Mouse (Mus musculus) limb, embryonic 14.5 days (tissue): ENCODE results near the gene Aunip. TPM values are rescaled to one million over a fixed set of nuclear protein-coding genes. Genes with fewer than 3 reads are reported as not detected.

Experiments
- ATAC-seq: fragments of 200-750 bp; cut with Nextera tagmentation; 2 replicates; pipeline ENCODE4 v1.8.0; 2017; ENCODE audit warnings: low read depth, moderate number of reproducible peaks, moderate TSS enrichment; ENCODE audit not compliant: low FRiP score
- DNase-seq: peaks from one replicate; pipeline ENCODE4 v3.0.0-alpha.2; 2015; ENCODE audit warnings: low spot score
- H3K27ac ChIP-seq: fragments of 300-500 bp; sonication (generic); replicated peaks from 2 replicates; pipeline ENCODE4 v1.5.1; 2014; ENCODE audit warnings: low read depth, mild to moderate bottlenecking, low read length, moderate library complexity, mixed read lengths
- H3K27me3 ChIP-seq: fragments of 300-500 bp; sonication (generic); 2 replicates; pipeline ENCODE4 v1.6.1; 2014; ENCODE audit warnings: low read length, mixed read lengths; ENCODE audit not compliant: control insufficient read depth, insufficient read depth
- H3K36me3 ChIP-seq: fragments of 300-500 bp; sonication (generic); 2 replicates; pipeline ENCODE4 v1.6.1; 2014; ENCODE audit warnings: mild to moderate bottlenecking, low read length, moderate library complexity, mixed read lengths; ENCODE audit not compliant: control insufficient read depth, insufficient read depth
- H3K4me1 ChIP-seq: fragments of 300-500 bp; sonication (generic); 2 replicates; pipeline ENCODE4 v1.6.1; 2014; ENCODE audit warnings: antibody characterized with exemption, low read length, mixed read lengths; ENCODE audit not compliant: control insufficient read depth, insufficient read depth
- H3K4me2 ChIP-seq: fragments of 300-500 bp; sonication (generic); replicated peaks from 2 replicates; pipeline ENCODE4 v1.6.1; 2014; ENCODE audit warnings: low read depth, mild to moderate bottlenecking, low read length, moderate library complexity; ENCODE audit not compliant: severe bottlenecking
- H3K4me3 ChIP-seq: fragments of 300-500 bp; sonication (generic); replicated peaks from 2 replicates; pipeline ENCODE4 v1.5.1; 2014; ENCODE audit warnings: low read length
- H3K9ac ChIP-seq: fragments of 300-500 bp; sonication (generic); 2 replicates; pipeline ENCODE4 v1.6.1; 2014; ENCODE audit warnings: mild to moderate bottlenecking, low read depth, low read length, moderate library complexity; ENCODE audit not compliant: severe bottlenecking
- H3K9me3 ChIP-seq: fragments of 300-500 bp; sonication (generic); 2 replicates; pipeline ENCODE4 v1.6.1; 2016; ENCODE audit warnings: low read length; ENCODE audit not compliant: control insufficient read depth
- POLR2A ChIP-seq: fragments of 200-500 bp; IDR thresholded peaks from 2 replicates; pipeline ENCODE4 v1.8.0; 2012; ENCODE audit warnings: inconsistent platforms, mild to moderate bottlenecking, moderate library complexity, borderline replicate concordance; ENCODE audit not compliant: insufficient read depth, insufficient read length; ENCODE audit errors: extremely low read depth
- WGBS: fragments of 180-500 bp; shearing (Covaris S2); extraction: QIAGEN DNeasy Blood & Tissue Kit; methylation state at CpG from one replicate; pipeline ENCODE4 v1.1.7; 2014; 5-methylcytosine and 5-hydroxymethylcytosine counted together
- polyA plus RNA-seq, 2 experiments: library from polyadenylated mRNA; depleted of rRNA in 1 of 2; stranded (reverse) in 1 of 2; unstranded in 1 of 2; fragments of >200 nt; fragmentation: Nextera tagmentation in 1 of 2; extraction: Ambion mirVana in 1 of 2; gene quantifications; 2 replicates each; pipeline versions ENCODE4 v1.2.1 to v1.2.3; 2012 to 2014

Gene Aunip
- polyA plus RNA-seq, 2 experiments: 3.5 to 10.3 TPM

DNA sequence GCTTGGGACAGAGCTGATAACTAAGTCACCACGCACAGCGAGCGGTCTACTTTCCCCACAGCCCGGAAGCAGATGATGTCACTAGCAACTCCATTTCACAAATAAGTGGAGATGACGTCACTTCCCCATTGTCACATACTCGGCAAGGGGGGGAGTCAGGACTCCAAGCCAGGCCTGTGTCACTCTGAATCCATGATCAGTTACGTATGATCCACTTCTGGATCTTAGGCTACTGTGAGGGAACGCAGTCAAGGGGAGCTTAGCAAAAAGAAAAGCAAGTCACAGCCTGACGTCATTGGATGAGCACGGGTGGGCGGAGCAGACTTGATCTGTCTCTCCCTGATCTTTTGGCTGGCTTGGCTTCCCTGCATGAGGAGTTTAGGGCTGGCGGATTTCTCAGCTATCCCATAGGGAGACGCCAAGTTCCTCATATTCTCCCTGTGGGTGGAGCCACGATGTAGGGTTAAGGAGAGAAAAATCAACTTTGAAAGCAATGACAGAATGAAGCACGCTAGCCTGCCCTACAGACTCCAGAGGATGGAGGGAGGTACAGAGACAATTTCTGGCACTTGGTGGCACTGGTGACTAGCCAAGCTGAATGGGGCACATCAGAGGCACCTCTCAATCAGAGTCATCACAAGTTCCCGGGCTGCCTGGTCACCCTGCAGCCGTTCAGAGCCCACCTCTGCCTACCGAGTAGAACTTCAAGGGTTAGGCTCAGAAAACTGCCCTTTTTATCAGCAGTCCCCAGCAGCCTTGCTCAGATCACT, 37.6 kb downstream of the Aunip start:
- no peaks in the 10 kb centered on the region for H3K27me3 ChIP-seq
- 75% methylated on average over 18 of the region's 18 CpGs for WGBS
- peaks cover 8% of the 10 kb centered on the region; the same call in 1 of the 2 replicates for H3K4me1 ChIP-seq
- no peak overlapping the region for H3K9ac ChIP-seq
- H3K9me3 ChIP-seq: peaks cover 6% of the 10 kb centered on the region; the same call in 1 of the 2 replicates
- no peak for TF ChIP-seq POLR2A
- H3K4me3 ChIP-seq: no peak overlapping the region
- ATAC-seq (no peak), DNase-seq (no peak)
- no peak overlapping the region for H3K4me2 ChIP-seq
- peaks cover 70% of the 10 kb centered on the region for H3K36me3 ChIP-seq
- no peak overlapping the region for H3K27ac ChIP-seq

GRCm38 (mm10) chr4:134549899-134550298, 39.1 kb downstream of the Aunip start:
- H3K4me2 ChIP-seq: no peak overlapping the region
- no peaks in the 10 kb centered on the region for H3K27me3 ChIP-seq
- ATAC-seq: no peak
- H3K4me1 ChIP-seq: peaks cover 8% of the 10 kb centered on the region; the same call in 1 of the 2 replicates
- TF ChIP-seq POLR2A: no peak
- WGBS: 97% methylated on average over 8 of the region's 8 CpGs
- H3K9me3 ChIP-seq: peaks cover 6% of the 10 kb centered on the region; the same call in 1 of the 2 replicates
- no peak overlapping the region for H3K9ac ChIP-seq
- H3K27ac ChIP-seq: no peak overlapping the region
- no peak overlapping the region for H3K4me3 ChIP-seq
- H3K36me3 ChIP-seq: peaks cover 56% of the 10 kb centered on the region
- DNase-seq: no peak

- WGBS: 1% methylated on average over 41 of the region's 67 CpGs
- Histone ChIP-seq H3K4me1 (peaks cover 8% of the 10 kb centered on the region; the same call in 1 of the 2 replicates), H3K36me3 (peaks cover 39% of the 10 kb centered on the region), H3K27ac (peak within 1 kb of the TSS; percentile 83), H3K27me3 (no peaks in the 10 kb centered on the region), H3K9me3 (peaks cover 6% of the 10 kb centered on the region; the same call in 1 of the 2 replicates), H3K9ac (peak within 1 kb of the TSS; percentile 92), H3K4me2 (peak within 1 kb of the TSS; percentile 64), H3K4me3 (peak within 1 kb of the TSS; percentile 57)
- TF ChIP-seq POLR2A: no peak
- ATAC-seq (peak; percentile 86), DNase-seq (peak; percentile 55)
These were observed 40.9 kb downstream of the Aunip start, which contains the start of gene Selenon for GRCm38 (mm10) chr4:134551494-134552316. Gene Selenon (minus strand): TSS chr4:134552166.

GRCm38 (mm10) chr4:134553631-134554030, 42.8 kb downstream of the Aunip start:
- Histone ChIP-seq H3K27ac (no peak overlapping the region), H3K9me3 (peaks cover 6% of the 10 kb centered on the region; the same call in 1 of the 2 replicates), H3K4me3 (no peak overlapping the region), H3K4me1 (peaks cover 16% of the 10 kb centered on the region), H3K36me3 (peaks cover 20% of the 10 kb centered on the region), H3K9ac (no peak overlapping the region), H3K4me2 (no peak overlapping the region), H3K27me3 (no peaks in the 10 kb centered on the region)
- DNase-seq (no peak), ATAC-seq (no peak)
- WGBS: 82% methylated on average over 1 of the region's 1 CpGs
- no peak for TF ChIP-seq POLR2A

DNA sequence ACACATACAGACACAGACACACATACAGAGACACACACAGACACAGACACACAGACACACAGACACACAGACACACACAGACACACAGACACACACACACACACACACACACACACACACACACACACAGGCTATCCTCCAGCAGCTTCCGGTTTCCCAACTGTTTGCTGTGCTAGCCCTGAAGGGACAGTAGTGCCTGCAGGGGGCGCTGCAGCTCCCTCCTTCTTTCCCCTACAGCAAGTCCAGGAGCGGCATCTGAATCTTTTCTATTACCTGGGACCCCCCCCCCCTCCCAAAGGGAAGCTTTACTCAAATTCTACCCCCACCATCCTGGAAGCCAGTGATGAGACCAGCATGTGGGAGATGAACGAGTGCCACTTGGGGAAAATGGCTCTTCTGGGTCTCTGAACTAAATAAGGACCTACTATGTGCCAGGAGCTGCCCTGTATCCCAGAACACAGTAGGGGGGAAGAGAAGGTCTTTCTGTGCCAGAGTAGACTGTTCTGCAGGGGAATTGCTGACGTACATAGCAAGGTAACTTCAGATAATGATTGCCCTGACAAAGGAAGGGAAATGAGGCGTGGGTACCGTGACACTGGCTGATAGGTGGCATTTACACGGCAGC, 45.3 kb downstream of the Aunip start:
- H3K27me3 ChIP-seq: no peaks in the 10 kb centered on the region
- H3K4me3 ChIP-seq: no peak overlapping the region
- no peaks in the 10 kb centered on the region for H3K36me3 ChIP-seq
- no peaks in the 10 kb centered on the region for H3K9me3 ChIP-seq
- no peak overlapping the region for H3K4me2 ChIP-seq
- WGBS: 67% methylated on average over 8 of the region's 8 CpGs
- DNase-seq: no peak
- no peak overlapping the region for H3K9ac ChIP-seq
- ATAC-seq: no peak
- no peak for TF ChIP-seq POLR2A
- peaks cover 16% of the 10 kb centered on the region for H3K4me1 ChIP-seq
- H3K27ac ChIP-seq: no peak overlapping the region
